ENCODE assay signal across 20 mouse cellular contexts in genomic region chr1:73531831-73532230, GRCm38 (mm10).
"Had no signal": no experiment of that assay in that cellular context is flagged by ENCODE, and none has a peak within 500 bp of the region (broad histone marks: within the 10 kb centered on the region; RNA-seq: fewer than 3 reads in every experiment).

No protein-coding gene starts in this region.

- H3K4me2 ChIP-seq: embryonic facial prominence, embryonic 12.5 days; embryonic facial prominence, embryonic 13.5 days; embryonic facial prominence, embryonic 15.5 days; forebrain, embryonic 12.5 days; forebrain, embryonic 13.5 days; forebrain, embryonic 15.5 days had no signal

- ATAC-seq: forebrain, embryonic 13.5 days; forebrain, embryonic 14.5 days; forebrain, embryonic 15.5 days; forebrain, embryonic 16.5 days; forebrain, postnatal 0 days had no signal

- H3K36me3 ChIP-seq: embryonic facial prominence, embryonic 10.5 days; embryonic facial prominence, embryonic 12.5 days; embryonic facial prominence, embryonic 13.5 days; embryonic facial prominence, embryonic 15.5 days; forebrain, embryonic 10.5 days; forebrain, embryonic 12.5 days; forebrain, embryonic 15.5 days had no signal

- H3K4me1 ChIP-seq: embryonic facial prominence, embryonic 12.5 days; embryonic facial prominence, embryonic 13.5 days; embryonic facial prominence, embryonic 15.5 days had no signal

- DNase-seq: embryo, embryonic 11 days; forebrain, postnatal 0 days; gastrocnemius, adult 2 months; gastrocnemius, postnatal 10 days; gastrocnemius, postnatal 14 days; gastrocnemius, postnatal 25 days; gastrocnemius, postnatal 36 days; heart, adult 18-20 months; heart, adult 2 months had no signal

- H3K27me3 ChIP-seq: embryonic facial prominence, embryonic 12.5 days; embryonic facial prominence, embryonic 13.5 days; embryonic facial prominence, embryonic 15.5 days; forebrain, embryonic 12.5 days; forebrain, embryonic 13.5 days; forebrain, embryonic 15.5 days had no signal

- H3K9ac ChIP-seq: embryonic facial prominence, embryonic 12.5 days; embryonic facial prominence, embryonic 13.5 days; embryonic facial prominence, embryonic 15.5 days; forebrain, embryonic 12.5 days; forebrain, embryonic 13.5 days; forebrain, embryonic 15.5 days; forebrain, postnatal 0 days had no signal

- H3K27ac ChIP-seq: embryonic facial prominence, embryonic 10.5 days; embryonic facial prominence, embryonic 12.5 days; embryonic facial prominence, embryonic 13.5 days; embryonic facial prominence, embryonic 15.5 days; forebrain, embryonic 12.5 days; forebrain, embryonic 13.5 days; forebrain, embryonic 15.5 days; gastrocnemius, adult 2 months; heart, adult 2 months had no signal

- H3K9me3 ChIP-seq: embryonic facial prominence, embryonic 10.5 days; embryonic facial prominence, embryonic 12.5 days; embryonic facial prominence, embryonic 13.5 days; embryonic facial prominence, embryonic 15.5 days; forebrain, embryonic 10.5 days; forebrain, embryonic 12.5 days; forebrain, embryonic 13.5 days; forebrain, embryonic 15.5 days had no signal

- H3K4me3 ChIP-seq: embryonic facial prominence, embryonic 10.5 days; embryonic facial prominence, embryonic 12.5 days; embryonic facial prominence, embryonic 13.5 days; embryonic facial prominence, embryonic 15.5 days; erythroblast, embryonic 14.5 days; forebrain, embryonic 10.5 days; forebrain, embryonic 12.5 days; forebrain, embryonic 13.5 days; forebrain, embryonic 15.5 days; gastrocnemius, adult 2 months; heart, adult 2 months had no signal
